ENCODE assay signal across 9 mouse cellular contexts in the genomic region with DNA sequence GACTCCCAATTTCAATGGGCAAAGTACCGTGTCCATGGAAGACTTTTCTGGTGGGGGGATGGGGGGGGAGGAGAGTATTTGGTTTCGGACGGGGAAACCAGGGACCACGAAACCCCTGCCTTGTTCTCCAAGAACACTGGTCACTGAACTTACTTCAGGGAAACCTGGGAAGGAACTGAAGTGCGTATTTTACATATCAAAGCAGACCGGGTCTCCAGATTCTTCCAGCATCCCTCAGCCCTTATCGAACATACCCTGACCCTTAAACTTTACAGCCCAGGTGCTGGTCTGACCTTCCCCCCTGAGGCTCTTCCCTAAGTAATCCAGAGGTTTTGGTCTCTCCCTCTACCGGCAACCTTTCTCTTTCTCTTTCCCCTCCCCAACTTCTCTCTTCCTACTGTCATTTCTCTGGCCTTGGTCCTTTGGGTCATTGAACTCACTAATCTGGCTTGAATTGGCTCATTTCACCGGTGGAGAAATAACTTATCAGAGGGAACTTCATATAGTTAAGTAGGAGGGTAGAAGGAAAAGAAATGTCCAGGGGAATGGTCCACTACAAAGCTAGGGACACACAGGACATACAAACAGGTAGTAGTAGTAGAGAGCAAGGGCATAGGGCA. TPM values are rescaled to one million over a fixed set of nuclear protein-coding genes. Genes with fewer than 3 reads are reported as not detected.
DNase-seq lines count a peak whose midpoint lies in the region; ATAC-seq and TF ChIP-seq lines count a peak whose summit lies in the region.
"Had no signal": no experiment of that assay in that cellular context is flagged by ENCODE, and none has a peak within 500 bp of the region (broad histone marks: within the 10 kb centered on the region; RNA-seq: fewer than 3 reads in every experiment).

No protein-coding gene starts in this region.

- H3K9ac ChIP-seq in liver, embryonic 12.5 days = peak overlapping the region; percentile 80
- no peak overlapping the region for H3K9ac ChIP-seq in stomach, postnatal 0 days (ENCODE audit: low read length)

- peak overlapping the region; percentile 96 for H3K4me3 ChIP-seq in testis, adult 2 months (ENCODE audit: control insufficient read depth, low read depth, low read length)
- H3K4me3 ChIP-seq in liver, embryonic 12.5 days = peak overlapping the region; percentile 77
- H3K4me3 ChIP-seq in stomach, postnatal 0 days (ENCODE audit: low read depth, low read length) = peak overlapping the region; percentile 73; the same call in 1 of the 2 replicates

- no peak for ATAC-seq in liver, embryonic 12.5 days
- no peak for ATAC-seq in stomach, postnatal 0 days (ENCODE audit: low FRiP score, low TSS enrichment)

- H3K27me3 ChIP-seq in testis, adult 2 months (ENCODE audit: control insufficient read depth, insufficient read depth, low read length) = no peaks in the 10 kb centered on the region
- H3K27me3 ChIP-seq in liver, embryonic 12.5 days (replicated peaks) = no peaks in the 10 kb centered on the region
- no peaks in the 10 kb centered on the region for H3K27me3 ChIP-seq in stomach, postnatal 0 days (ENCODE audit: control insufficient read depth, insufficient read depth, low read length)

- TF ChIP-seq EP300 in stomach, postnatal 0 days (optimal IDR thresholded peaks at IDR 0.05) = no peak

- peak; percentile 20 for DNase-seq in adrenal gland, postnatal 10 days
- DNase-seq in adrenal gland, adult 18-20 months (ENCODE audit: low spot score in 2 of 2) = no peak
- no peak for DNase-seq in testis, postnatal 14 days (ENCODE audit: low spot score)
- DNase-seq in stomach, postnatal 0 days (ENCODE audit: low spot score) = no peak
- no peak for DNase-seq in cerebellum, postnatal 25 days
- DNase-seq in adrenal gland, adult 8-10 months = no peak
- DNase-seq: kidney, adult 2 months had no signal

- no peak for TF ChIP-seq POLR2A in testis, adult 2 months (IDR thresholded peaks at IDR 0.05; ENCODE audit: control insufficient read depth, low read depth, low read length)

- H3K4me1 ChIP-seq in testis, adult 2 months (ENCODE audit: control insufficient read depth, insufficient read depth, low read length) = peaks cover 4% of the 10 kb centered on the region
- H3K4me1 ChIP-seq in liver, embryonic 12.5 days = peaks cover 31% of the 10 kb centered on the region
- 0 out of 2 replicates have a peak, but pooled peaks cover 4% of the 10 kb centered on the region for H3K4me1 ChIP-seq in stomach, postnatal 0 days (replicated peaks; ENCODE audit: control insufficient read depth, insufficient read depth)

- H3K27ac ChIP-seq in testis, adult 2 months (ENCODE audit: control insufficient read depth, insufficient read depth, low read depth, low read length) = peak overlapping the region; percentile 99
- H3K27ac ChIP-seq in liver, embryonic 12.5 days = 0 out of 2 replicates have a peak overlapping the region, but pooled peaks have one; percentile 70
- no peak overlapping the region for H3K27ac ChIP-seq in stomach, postnatal 0 days (replicated peaks)

- peak overlapping the region; percentile 77 for H3K4me2 ChIP-seq in liver, embryonic 12.5 days
- peak overlapping the region; percentile 77 for H3K4me2 ChIP-seq in stomach, postnatal 0 days (replicated peaks; ENCODE audit: low read depth)

- H3K36me3 ChIP-seq in testis, adult 2 months (ENCODE audit: control insufficient read depth, insufficient read depth, low read length) = peaks cover 1% of the 10 kb centered on the region; the same call in 1 of the 2 replicates
- no peaks in the 10 kb centered on the region for H3K36me3 ChIP-seq in liver, embryonic 12.5 days
- H3K36me3 ChIP-seq in stomach, postnatal 0 days (ENCODE audit: control insufficient read depth, insufficient read depth, low read length) = no peaks in the 10 kb centered on the region

- H3K9me3 ChIP-seq in liver, embryonic 12.5 days (replicated peaks) = no peaks in the 10 kb centered on the region
- H3K9me3 ChIP-seq in stomach, postnatal 0 days (ENCODE audit: control insufficient read depth, low read length) = no peaks in the 10 kb centered on the region

- no peak for TF ChIP-seq CTCF in testis, adult 2 months (IDR thresholded peaks at IDR 0.05; ENCODE audit: control insufficient read depth, insufficient read depth, insufficient replicate concordance, low read depth, low read length)
- TF ChIP-seq CTCF in stomach, postnatal 0 days (IDR thresholded peaks at IDR 0.05; ENCODE audit: low read depth) = no peak

- WGBS in liver, embryonic 12.5 days (ENCODE audit: insufficient replicate concordance) = 28% methylated on average over 9 of the region's 9 CpGs
- 34% methylated on average over 9 of the region's 9 CpGs for WGBS in stomach, postnatal 0 days

RNA-seq across cellular contexts. Expression of gene Nphp1, which starts 1.1 kb away (rescaled TPM):
- 10 to 100 TPM; 20.7 to 22.8 TPM for total RNA-seq in adrenal gland, postnatal 10 days (2021)
- 10 to 100 TPM; 18.3 to 19.4 TPM for total RNA-seq in adrenal gland, adult 18-20 months (2021)
- 535 and 575 TPM in 2 replicates for polyA plus RNA-seq in testis, adult 2 months (2012; rRNA removed)
- polyA plus RNA-seq in liver, embryonic 12.5 days (2016; fragmentation: Nextera tagmentation; extraction: Ambion mirVana) = 10.8 and 11.2 TPM in 2 replicates
- polyA plus RNA-seq in stomach, postnatal 0 days (2015; fragmentation: Nextera tagmentation; extraction: Ambion mirVana) = 56.9 and 70.0 TPM in 2 replicates
- 10 to 100 TPM; 16.8 to 35.0 (median 24.4) TPM for total RNA-seq in adrenal gland, adult 8-10 months (2022)

RNA-seq across cellular contexts. Expression of gene Mtln, which starts 2.5 kb away (rescaled TPM):
- total RNA-seq in adrenal gland, postnatal 10 days (2021) = 10 to 100 TPM; 62.8 to 68.3 TPM
- 100 to 1,000 TPM in 1 of 2 experiments, 10 to 100 TPM in 1; 75.4 to 115 TPM for total RNA-seq in adrenal gland, adult 18-20 months (2021)
- polyA plus RNA-seq in testis, adult 2 months (2012; rRNA removed) = 7.7 and 8.7 TPM in 2 replicates
- polyA plus RNA-seq in liver, embryonic 12.5 days (2016; fragmentation: Nextera tagmentation; extraction: Ambion mirVana) = 28.6 and 31.1 TPM in 2 replicates
- polyA plus RNA-seq in stomach, postnatal 0 days (2015; fragmentation: Nextera tagmentation; extraction: Ambion mirVana) = 60.2 and 66.5 TPM in 2 replicates
- 100 to 1,000 TPM in 1 of 4 experiments, 10 to 100 TPM in 3; 59.5 to 127 (median 77.8) TPM for total RNA-seq in adrenal gland, adult 8-10 months (2022)

RNA-seq across cellular contexts. Expression of gene Bub1, which starts 41.9 kb away (rescaled TPM):
- 1 to 10 TPM; 7.9 to 8.4 TPM for total RNA-seq in adrenal gland, postnatal 10 days (2021)
- total RNA-seq in adrenal gland, adult 18-20 months (2021) = under 1 TPM; 0.35 to 0.53 TPM
- polyA plus RNA-seq in testis, adult 2 months (2012; rRNA removed) = 12.5 and 13.9 TPM in 2 replicates
- polyA plus RNA-seq in liver, embryonic 12.5 days (2016; fragmentation: Nextera tagmentation; extraction: Ambion mirVana) = 53.1 and 55.3 TPM in 2 replicates
- 5.3 and 6.5 TPM in 2 replicates for polyA plus RNA-seq in stomach, postnatal 0 days (2015; fragmentation: Nextera tagmentation; extraction: Ambion mirVana)
- 1 to 10 TPM in 2 of 4 experiments, under 1 TPM in 2; 0.52 to 1.1 (median 0.89) TPM for total RNA-seq in adrenal gland, adult 8-10 months (2022)

RNA-seq across cellular contexts. Expression of gene Acoxl, which starts 48.9 kb away (rescaled TPM):
- total RNA-seq in adrenal gland, postnatal 10 days (2021) = under 1 TPM; 0.18 to 0.45 TPM
- total RNA-seq in adrenal gland, adult 18-20 months (2021) = 1 to 10 TPM in 1 of 2 experiments, under 1 TPM in 1; 0.38 to 1.2 TPM
- polyA plus RNA-seq in testis, adult 2 months (2012; rRNA removed) = 0.07 and 0.14 TPM in 2 replicates
- polyA plus RNA-seq in liver, embryonic 12.5 days (2016; fragmentation: Nextera tagmentation; extraction: Ambion mirVana) = 0.10 TPM in 1 of 2 replicates, not detected in the other
- 0.13 and 0.17 TPM in 2 replicates for polyA plus RNA-seq in stomach, postnatal 0 days (2015; fragmentation: Nextera tagmentation; extraction: Ambion mirVana)
- 1 to 10 TPM in 2 of 4 experiments, under 1 TPM in 2; 0.38 to 1.9 (median 0.97) TPM for total RNA-seq in adrenal gland, adult 8-10 months (2022)
- polyA plus RNA-seq: kidney, adult 2 months had no signal

Comparison
In these comparisons a context has a peak if more than half of its experiments do, and no peak if none do; other contexts are left out.
1. RNA of gene Bub1, which starts 41.9 kb away (total RNA-seq): 7.9 to 8.4 TPM in adrenal gland, postnatal 10 days; 0.52 to 1.1 TPM in adrenal gland, adult 8-10 months and 0.35 to 0.53 TPM in adrenal gland, adult 18-20 months; every median in the first group is over 4 times any median in the second.
2. Peak in every context shown above with its lines, with median percentiles within 50 percentile points of each other: H3K4me3 ChIP-seq.